Mouse (Mus musculus) heart, adult 2 months (tissue): ENCODE measurements at regions not wholly inside any gene's neighbourhood (a gene's known extent, or its start where the extent isn't known, plus 50 kb on each side); places are given as distances from the start of the nearest gene placed in this dataset.

Experiments
- CTCF ChIP-seq: fragments of 200-600 bp; IDR thresholded peaks from 2 replicates; pipeline ENCODE4 v1.8.1; 2022; ENCODE audit warnings: antibody characterized with exemption, mild to moderate bottlenecking, moderate library complexity
- EP300 ChIP-seq: fragments of 200-500 bp; IDR thresholded peaks from 2 replicates; pipeline ENCODE4 v1.6.1; 2011; ENCODE audit warnings: low read depth, low read length, control low read depth; ENCODE audit not compliant: insufficient read depth
- POLR2A ChIP-seq: fragments of 200-500 bp; IDR thresholded peaks from 2 replicates; pipeline ENCODE4 v1.6.1; 2011; ENCODE audit warnings: mild to moderate bottlenecking, low read depth, low read length, control low read depth; ENCODE audit not compliant: insufficient read depth

- no peak for TF ChIP-seq CTCF
- TF ChIP-seq EP300: no peak
- no peak for TF ChIP-seq POLR2A
These were observed 296.0 kb downstream of the Irx2 start for GRCm38 (mm10) chr13:72924560-72925135.
